Mouse (Mus musculus): ENCODE measurements around the gene Supt20.
"Not testable (repeated sequence)": the region's sequence is repeated elsewhere in the genome, so short reads cannot be mapped to it uniquely, and the experiment has no call there.

Supt20 gene

DNA sequence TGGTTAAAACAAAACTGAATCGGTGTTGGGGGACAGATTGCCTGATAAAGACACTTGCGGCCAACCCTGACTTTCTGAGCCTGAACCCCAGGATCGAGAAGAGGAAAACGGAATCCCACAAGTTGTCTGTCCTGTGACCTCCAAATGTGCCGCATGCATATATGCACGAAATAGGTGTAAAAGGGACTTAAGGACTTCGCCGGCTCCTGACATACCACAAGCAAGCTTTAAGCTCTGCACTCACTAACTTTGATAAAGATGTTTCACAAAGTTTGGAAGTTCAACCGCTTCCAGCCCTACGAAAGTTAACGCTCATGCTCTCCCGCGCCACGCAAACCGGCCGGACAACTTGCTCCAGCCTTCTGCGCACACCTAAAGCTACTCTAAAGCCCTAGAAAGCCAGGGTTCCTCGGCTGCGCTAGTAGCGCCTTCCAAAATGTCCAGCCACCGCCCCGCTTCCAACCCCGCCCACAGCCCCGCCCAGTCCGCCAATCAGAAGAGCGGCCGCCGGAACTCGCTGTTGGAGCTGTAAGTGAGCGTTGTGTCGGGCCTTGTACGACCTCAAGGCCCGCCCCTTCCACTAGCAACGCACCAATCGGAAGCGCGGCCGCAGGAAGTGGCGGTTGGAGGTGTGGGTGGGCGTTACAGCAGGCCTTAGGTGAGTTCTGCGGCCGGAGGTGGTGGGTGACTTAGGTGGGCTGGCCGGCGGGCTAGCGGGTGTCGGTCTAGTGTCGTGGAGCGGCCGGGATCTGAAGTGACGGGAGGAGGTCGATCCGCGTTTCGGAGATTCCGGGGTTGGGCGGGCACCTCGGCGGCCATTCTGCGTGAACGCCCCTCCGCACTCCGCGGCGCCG is at the start of gene Supt20:
Supt20 (plus strand) TSS at position 606 of the 854 bp plus-strand sequence.
- peak; percentile 89 to 90 for DNase-seq

DNA sequence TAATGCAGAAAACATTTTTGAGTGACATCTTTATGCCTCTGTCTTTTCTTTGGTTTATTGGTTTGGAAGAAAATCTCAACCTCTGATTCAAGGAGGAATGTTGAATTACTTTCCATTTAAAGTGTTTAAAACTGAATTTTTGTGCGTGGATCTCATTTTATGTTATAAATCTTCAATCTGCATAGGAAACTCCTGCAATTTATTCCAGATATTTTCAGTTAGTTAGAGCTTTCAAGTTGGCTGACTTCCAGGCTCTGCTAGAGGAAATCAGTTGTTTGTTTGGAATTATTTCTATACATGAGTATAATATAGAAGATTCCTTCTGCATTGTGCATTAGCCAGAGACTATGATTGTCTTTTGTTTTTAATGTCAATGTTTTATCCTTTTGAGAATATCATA is 49.8 kb upstream of the Supt20 start:
- DNase-seq, result no peak

DNA sequence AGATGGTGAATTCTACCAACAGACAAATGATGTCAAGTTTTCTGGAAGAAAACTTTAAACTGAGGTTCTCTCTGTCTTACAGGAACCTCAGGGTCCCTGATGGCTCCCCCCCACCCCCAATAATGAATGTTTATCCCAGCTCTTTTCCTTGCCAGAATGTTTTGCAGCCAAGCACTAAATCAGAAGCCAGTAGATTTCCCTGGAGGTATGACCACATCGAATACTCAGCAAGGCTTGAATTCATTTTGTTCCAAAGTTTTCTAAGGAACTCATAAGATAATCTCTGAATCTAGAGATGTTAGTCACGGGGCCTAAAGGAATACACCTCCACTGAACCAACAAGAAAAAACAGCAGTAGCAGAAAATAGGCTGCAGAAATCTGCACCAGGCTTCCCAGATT is 45.0 kb upstream of the Supt20 start:
- no peak for DNase-seq

DNA sequence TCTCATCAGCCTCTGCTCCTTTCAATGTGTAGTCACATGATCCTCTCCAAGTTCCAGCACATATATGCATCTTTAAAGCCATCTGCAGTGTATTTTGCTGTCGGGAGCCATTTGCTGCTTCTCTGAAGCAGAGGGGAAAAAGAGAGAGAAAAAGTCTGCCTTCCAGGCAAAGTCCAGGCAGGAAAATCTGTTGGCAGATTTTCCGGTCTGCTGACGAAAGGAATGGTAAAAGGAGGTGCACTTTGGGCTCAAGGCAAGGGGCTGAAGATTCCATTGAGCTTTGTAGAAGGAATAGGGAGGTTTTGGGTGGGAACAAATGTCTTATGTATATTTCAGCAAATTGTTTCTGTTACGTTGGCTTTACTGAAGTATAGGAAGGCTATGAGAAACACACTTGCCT is 41.0 kb upstream of the Supt20 start:
- DNase-seq, result no peak

DNA sequence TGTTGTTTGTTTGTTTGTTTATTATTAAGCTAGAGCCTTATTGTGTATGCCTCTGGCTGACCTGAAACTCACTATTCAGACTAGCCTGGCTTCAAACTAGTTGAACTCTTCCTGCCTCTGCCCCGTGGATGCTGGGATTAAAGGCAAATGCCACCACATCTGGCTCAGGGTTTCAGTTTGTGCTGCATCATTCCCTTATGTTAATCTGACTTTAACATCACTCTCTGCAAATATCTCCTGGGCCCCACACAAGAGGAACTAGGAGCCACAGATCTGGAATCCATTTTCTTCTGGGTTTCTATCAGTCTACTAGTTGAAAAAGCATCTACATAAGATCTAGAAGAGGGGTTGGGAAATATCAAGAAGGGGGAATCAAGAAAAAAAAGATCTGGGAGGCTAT is 38.4 kb upstream of the Supt20 start:
- no peak for DNase-seq

DNA sequence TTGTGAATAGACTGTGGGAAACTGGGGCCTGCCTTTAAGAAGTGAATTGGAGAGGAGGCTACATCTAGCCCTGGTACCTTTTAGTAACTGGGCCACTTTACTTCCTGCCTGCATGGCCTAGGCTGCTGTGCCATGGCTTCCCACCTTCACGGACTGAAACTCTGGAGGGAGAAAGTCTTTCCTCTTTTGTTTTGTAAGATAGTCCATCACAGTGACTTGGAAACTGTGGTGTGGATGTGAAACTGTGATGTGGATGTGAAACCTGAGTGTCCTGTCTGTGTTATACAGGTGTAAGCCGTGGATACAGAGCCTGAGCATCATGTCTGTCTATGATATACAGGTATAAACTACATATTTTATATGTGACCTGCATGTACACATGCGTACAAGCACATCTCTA is 35.5 kb upstream of the Supt20 start:
- DNase-seq, result no peak

DNA sequence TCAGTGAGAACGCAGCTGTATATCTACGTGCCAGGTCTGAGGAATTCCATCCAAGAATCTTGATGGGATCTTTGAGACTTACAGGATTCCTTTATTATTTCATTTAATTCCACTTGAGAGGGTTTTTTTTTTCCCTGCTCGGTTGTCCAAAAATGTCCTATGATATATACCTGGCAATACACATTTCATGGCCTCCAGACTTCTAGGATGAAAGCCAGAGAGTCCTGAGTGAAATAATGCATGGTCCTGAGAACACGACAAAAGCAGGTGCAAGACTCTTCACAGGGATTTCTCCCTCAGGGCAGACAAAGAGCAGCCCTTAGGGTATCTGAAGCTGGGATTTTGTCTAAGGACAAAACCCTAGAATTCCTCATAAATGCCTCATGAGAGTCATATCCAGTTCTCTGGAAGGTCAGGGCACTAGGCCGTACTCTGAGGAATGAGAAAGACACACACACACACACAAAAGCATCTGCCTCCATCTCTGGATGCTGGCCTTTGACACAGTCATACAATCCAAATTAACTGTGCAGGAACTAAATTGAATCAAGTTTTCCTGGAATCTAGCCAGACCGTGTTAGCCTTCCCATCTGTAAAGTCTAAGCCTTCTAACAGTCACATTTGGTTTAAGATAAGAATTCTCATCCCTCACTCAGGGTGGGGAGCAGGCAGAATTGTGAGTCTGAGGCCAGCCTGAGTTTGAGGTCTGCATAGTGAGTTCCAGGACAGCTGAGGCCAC is 34.5 kb upstream of the Supt20 start:
- no peak for DNase-seq

DNA sequence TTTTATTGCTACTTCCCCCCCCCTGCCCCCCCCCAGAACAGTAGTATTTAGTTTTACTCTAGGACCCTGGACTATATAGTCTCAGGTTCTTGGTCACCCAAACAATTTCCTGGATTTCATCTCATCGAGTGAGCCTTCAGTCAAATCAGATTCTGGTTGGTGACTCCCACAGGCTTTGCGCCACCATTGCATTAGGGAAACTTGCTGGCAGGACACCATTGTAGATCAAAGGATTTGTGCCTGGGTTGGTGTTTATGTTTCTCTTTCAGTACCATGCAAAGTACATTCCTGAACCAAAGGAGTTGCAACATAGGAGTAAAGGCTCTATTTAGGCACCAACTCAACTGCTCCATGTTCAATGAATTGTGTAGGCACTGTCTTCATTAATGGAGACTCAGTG is 32.9 kb upstream of the Supt20 start:
- no peak for DNase-seq

DNA sequence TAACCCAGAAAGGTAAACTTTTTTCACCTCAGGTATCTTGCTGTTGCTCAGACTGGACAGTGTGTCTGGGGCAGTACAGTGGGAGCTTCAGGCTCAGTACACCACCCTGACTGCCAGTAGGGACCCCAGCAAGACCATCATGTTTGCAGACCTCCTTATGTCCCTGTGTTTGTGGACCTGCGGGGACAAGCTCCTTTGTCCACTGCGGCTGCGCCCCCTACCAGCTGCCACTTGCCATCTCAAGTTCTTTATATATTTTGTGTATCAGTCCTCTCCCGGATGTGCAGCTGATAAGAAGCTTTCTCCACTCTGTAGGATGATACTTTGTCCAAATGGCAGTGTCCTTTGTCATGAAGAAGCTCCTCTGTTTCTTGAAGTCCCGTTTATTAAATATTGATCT is 30.2 kb upstream of the Supt20 start:
- DNase-seq, result peak; percentile 20 to 24

DNA sequence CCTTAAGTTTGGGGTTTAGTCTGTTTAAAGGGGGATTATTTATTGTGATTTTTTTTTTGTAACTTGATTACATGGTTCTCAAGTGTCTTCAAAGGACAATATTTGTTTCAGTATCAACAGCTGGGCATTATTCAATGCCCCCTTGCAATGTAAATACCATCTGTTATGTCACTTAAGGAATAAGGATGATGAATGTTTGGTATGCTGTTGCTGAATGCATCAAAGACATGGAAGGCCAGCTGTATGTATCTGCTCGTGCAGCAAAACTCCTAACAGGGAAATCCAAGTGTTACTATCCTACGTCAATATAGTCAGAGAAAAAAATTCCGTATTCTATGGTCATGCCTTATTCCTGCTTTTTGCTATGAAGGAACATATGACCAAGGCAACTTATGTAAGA is 24.5 kb upstream of the Supt20 start:
- no peak for DNase-seq

DNA sequence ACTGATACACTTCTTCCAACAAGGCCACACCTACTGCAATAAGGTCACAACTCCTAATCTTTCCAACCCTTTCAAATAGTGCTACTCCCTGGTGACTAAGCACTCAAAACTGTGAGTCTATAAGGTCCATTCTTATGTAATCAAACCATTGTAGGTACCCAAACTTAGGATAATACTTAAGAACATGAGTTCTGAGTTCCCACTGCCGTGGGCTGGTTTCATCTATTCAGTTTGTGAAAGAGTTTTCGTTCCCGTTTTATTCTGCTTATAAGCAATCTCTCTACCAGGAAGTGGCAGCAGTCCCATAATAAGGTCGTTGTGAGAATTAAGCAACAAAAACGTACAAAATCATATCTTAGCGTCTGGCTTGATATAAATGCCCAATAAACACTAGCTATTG is 23.9 kb upstream of the Supt20 start:
- DNase-seq, result no peak

DNA sequence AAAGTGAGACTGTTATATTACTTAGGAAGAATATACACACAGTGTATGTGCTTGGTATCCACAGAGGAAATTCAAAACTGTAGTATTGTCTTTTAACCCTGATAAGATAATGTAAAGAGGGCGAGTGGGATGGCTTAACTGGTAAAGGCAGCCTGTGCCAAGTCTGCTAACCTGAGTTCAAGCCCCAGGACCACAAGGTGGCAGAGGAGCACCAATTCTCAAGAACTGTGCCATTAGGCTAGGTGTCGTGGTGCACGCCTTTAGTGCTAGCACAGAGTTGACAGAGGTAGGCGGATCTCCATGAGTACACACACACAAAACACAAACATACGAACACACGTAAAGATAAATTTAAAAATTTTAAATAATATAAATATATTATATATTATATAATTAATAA is 23.0 kb upstream of the Supt20 start:
- peak in 1 of 2 experiments; percentile 9 for DNase-seq

DNA sequence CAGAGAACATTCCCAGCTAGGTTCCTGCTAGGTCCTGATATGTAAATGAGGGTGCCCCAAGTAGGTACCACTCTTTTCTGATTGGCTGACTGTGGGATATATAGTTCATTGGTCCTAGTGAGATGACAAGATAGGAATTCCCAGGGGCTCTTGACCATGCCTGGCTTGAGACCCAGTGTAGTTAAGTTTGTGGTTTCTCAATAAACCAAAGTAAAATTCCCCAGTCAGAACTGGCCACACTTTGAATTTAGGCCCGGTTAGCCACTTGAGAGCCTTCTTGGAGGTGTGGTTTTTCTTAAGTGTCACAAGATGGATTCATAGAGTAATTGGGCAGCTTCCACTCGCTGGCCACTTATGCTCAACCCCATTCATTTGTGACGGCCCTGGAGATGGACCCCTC is 20.5 kb upstream of the Supt20 start:
- DNase-seq, result no peak

DNA sequence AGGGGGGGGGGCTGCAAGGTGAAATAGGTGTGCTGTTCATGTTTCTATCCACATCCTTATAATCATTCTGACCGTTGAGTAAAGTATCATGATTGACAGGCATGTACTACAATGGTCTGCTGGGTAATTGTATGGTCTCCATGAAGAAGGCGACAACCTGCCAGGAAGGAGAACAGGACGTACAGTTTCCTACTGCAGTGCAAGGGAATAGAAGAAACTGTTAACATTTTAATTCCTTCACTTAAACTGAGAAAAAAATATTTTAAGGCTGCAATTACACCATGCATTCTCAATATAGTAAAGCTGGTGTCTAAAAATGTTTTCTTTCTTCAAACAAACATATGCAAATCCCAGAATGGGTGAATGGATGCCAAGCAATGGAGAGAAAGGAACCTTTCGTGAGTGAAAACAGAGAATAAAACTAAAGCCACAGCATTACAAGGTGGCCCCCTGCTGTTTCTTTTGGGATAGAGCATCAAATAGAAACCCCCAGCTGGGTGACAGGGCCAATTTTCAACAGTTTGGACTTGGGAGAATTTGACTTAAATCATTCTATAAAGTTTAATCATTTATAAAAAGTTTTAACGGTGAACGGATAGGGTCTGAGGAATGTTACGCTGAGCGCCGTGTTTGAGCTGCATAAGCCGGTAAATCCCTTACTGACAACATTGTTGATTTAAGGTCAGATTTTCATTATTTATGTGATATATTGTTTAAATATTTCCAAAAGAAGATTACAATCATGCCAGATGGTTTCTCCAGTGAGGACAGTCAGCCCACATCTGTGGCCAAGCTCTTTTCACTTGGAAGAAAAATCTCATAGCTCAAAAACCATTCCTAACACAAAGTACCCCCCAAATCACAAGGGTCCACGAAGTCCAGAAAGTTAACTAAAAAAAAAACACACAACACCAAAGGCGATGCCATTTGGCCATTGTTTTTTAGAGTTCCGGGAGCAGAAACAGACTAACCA is 19.8 kb upstream of the Supt20 start:
- DNase-seq, result peak; percentile 38 to 55

DNA sequence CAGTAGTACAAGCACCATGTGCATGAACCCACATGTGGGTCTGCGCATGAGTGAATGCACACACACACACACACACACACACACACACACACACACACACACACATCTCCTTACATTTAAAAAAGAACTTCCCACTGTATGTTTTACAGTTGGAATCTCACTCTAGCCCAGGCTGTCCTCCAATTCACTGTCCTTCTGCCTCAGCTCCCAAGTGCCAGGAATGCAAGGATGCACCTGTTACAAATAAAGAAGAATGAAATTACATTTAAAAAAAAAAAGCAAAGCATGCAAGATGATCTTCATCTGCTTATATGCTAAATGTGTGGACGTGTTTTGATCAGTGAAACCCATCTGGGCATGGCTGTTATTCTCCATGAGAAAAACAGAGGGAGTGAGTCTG is 15.8 kb upstream of the Supt20 start:
- DNase-seq, result no peak

DNA sequence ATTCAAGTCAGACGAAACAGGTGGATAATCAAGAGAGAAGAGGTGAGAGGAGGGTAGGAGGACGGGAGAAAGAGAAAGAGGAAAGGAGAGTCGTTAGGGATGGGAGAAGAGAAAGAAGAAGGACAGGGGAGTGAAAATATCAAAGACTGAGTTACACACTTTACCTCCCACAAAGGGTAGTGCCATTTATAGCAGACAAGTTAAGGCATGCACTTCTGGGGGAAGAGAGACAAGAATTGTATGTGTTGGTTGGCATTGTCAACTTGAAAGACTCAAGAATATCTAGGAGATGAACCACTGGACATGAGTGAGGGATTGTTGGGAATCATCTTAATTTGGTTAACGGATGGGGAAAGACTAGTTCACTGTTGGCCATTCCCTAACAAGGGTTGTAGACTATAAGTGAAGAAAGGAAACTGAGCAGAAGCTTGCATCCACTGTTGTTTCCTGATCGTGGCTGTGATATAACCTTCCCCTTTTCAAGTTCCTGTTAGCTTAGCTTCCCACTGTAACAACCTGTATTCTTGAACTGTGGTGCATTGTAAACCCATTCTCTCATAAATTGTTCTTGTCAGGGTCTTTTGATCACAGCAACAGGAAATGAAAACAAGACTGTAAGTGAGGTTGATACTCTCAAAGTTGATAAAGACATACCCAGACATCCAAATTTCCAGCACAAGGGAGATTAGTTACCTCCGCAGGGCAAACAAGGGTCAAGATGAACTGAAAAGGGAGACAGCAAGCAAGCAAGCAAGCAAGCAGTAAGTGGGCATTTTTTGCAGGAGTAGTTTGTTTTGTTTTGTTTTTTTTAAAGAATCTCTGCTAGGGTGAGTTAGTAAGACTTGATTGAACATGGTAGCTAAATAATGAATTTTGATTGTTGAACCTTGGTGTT is 11.1 kb upstream of the Supt20 start:
- no peak for DNase-seq

DNA sequence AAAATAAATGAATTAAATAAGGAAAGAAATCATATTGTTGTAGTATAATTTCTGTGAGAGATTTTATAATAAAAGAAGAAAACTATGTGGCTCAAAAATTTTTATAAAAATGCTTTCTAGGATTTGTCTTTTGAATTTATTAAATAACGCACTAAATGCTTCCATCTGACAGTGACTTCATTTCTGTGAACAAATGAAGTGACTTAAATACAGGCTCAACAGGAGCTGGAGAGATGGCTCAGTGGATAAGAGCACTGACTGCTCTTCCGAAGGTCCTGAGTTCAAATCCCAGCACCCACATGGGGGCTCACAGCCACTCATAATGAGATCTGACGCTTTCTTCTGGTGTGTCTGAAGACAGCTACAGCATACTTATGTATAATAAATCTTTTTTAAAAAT is 7.4 kb upstream of the Supt20 start:
- no peak for DNase-seq

DNA sequence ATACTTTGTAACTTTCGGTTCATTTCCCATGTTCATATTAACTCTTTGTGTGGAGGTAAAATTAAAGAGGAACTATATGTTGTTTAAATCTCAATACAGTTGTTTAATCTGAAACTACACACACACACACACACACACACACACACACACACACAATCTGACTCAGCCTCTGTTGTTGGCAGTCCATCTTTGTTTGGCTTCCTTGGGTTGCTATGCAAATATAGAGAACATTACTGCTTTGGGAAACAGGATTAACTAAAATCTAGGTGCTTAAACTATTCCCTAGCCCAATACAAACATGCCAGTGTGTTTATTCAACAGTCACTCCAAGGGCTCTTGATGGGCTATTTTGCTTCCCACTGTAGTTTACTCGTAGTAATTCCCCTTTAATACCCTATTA is 5.4 kb upstream of the Supt20 start:
- DNase-seq, result no peak

DNA sequence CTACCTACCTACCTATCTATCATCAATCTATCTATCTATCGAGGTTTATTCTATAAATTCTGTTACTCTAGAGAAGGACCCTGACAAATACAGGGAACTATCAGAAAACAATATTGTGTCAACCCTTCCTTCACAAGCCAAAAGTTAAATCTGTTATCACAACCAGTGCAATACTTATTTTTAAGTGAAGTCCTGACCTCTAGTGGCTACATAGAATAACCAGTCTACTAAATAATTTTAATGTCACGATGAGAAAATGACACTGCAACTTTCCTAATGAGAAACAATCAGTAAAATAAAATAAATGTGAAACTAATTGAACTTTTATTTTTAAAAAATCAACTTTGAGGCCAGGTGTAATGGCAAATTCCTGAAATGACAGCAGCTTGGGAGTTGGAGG is 3.5 kb upstream of the Supt20 start:
- no peak for DNase-seq

DNA sequence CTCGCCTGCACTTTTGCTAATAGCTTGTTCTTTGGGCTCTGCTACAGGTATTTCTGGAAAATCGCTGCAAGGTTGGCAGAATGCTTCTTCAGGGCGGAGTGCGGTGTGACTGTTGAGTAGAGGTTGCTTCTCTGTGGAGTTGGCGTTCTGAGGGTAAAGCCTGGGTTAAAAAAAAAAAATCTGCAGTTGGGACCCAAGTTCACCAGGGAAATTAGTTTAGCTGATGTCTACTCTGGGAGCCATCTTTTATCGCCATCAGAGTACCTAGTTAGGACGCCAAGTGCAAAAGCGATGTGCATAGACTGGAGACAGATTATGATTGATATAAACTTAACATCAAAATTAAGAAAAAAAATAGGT is 429 bp downstream of the Supt20 start:
- no peak for DNase-seq

DNA sequence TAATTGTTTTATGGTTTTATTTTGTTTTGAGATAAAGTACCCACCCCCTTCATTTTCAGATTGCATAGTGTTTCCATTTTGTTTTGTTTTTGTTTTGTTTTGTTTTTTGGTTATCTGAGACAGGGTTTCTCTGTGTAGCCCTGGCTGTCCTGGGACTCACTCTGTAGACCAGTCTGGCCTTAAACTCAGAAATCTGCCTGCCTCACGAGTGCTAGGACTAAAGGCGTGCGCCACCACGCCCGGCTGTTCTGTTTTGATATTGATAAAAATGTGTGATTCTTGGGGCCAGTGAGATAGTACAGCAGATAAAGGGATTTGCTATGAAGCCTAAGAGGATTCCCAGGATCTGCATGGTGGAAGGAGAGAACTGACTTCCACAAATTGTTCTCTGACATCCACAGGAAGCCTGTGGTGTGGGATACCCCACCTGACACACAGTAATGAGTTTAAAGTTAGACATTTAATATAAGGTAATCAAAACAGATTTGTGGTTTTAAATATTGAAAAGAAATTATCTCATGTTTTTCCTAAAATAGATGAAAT is 7.2 kb downstream of the Supt20 start:
- DNase-seq, result no peak

DNA sequence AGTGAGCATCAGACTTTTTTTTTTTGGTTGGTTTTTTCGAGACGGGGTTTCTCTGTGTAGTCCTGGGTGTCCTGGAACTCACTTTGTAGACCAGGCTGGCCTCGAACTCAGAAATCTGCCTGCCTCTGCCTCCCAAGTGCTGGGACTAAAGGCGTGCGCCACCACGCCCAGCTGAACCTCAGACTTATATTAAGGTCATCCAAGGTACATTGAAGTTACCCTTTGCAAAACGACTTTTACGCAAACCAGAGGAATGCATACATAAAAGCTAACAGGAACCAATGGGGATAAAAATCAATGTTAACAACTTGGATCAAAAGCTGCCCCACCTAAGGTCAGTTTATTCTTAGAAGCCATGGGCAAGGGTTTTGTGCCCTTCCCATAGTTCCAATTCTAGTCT is 11.5 kb downstream of the Supt20 start:
- not testable (repeated sequence) for DNase-seq
